Mouse (Mus musculus): ENCODE measurements at regions not wholly inside any gene's neighbourhood (a gene's known extent, or its start where the extent isn't known, plus 50 kb on each side); places are given as distances from the start of the nearest gene placed in this dataset.

DNA sequence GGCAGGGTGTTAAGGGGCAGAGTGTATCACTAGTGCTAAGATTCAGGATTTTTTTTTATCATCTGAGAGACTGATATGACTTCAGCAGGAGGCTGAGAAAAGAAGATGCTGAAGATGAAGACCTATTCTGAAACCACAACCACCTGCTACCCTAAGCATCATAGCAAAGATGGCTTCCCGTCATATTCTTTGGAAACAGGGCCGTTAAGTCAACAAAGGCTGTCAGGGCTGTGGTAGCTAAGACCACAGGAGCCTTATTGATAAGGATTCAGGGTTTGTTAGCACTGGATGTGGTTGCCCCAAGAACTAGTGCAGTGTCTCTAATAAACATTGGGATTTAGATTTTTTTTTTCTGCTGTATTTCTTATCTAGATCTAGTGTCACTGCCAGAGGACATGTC, 56.7 kb upstream of the Rasgrp1 start:
- no peak for DNase-seq

DNA sequence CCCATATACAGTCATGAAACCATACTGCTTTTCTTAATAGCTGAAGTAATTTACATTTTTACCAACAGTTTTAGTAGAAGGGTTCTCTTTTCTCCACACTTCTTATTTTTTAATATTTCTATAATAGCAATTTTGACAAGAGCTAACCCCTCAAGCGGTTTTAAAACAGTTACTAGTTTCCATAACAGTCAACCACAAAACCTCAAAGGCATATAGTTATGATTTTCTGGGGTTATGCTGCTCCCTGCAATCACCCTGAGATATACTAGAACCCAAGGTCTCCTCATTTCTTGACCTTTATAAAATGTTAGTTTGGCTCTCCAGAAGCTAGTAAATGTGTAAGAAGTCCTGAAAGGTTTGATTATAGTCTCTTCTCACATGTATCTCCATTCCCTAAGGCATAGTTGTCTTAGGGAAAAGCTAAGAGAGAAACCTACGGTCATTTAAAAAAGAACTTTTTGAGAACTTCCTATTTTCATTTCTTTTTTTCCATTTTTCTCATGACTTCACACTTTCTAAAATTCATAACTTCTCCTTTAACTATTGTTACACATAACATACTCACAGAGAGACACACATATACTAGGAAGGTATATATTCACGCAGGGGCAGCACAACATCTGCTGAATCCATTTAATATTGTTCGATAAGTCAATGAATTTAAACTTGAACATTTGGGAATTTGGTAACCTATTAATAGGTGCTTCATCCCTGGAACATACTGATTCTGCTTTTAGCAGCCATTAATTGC, 60.8 kb upstream of the Rasgrp1 start:
- DNase-seq: no peak

DNA sequence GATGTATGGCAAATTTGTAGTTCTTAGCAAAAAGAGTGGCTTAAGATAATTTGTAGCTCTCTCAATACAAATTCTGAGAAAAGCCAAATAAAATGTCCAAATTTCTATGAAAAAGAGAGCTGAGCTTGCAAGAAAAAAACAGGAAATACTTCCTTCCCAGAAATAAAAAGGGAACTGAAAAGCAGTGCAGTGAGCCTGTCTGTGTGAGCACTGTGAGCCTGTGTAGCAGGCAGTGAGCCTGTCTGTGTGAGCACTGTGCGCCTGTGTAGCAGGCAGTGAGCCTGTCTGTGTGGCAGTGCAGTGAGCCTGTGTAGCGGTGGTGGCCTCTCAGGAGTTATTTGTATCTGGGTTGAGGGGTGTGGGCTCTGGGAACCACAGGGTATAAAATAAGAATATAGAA, 62.7 kb upstream of the Rasgrp1 start:
- DNase-seq: no peak

DNA sequence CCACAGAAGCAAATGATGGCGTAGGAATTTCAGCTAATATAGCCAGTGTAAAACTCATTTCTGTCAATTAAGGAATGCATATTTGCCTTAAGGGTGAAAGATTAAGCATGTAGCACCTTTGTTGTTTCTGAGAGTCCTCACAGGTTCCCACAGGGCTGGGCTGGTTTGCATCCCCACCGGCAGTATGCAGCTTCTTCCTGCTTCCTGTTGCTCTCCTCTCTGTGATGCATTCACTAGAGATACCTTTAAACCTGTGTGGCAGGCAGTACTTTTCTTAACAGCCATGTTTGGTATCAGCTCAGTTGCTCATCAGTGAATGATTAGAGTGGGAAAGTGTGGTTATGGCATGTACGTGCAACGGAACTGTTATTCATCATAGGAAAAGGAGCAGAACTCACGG, 65.4 kb upstream of the Rasgrp1 start:
- no peak for DNase-seq

DNA sequence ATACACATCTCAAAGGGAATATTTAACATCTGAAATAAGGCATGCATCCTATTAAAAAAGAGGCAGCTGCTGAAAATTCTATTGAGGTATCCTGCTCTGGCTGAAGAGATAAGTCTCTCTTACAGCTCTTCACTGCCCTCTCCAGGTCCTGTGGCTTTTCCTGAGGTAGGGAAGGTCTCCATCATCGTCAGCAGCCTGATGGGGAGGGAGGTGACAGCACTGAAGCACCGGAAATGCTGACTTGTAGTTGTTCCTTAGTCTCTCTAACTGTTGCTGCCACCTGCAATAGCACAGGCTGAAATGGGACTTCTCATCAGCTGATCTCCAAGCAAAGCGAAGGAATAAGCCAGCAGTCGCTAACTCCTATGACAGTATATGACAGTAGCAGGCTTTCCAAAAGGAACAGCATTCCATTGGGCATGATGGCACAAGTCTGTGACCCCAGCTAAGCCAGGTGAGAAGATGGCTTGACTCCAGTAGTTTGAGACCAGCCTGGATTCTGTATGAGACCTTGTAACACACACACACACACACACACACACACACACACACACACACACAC, 69.3 kb upstream of the Rasgrp1 start:
- peak; percentile 7 for DNase-seq

DNA sequence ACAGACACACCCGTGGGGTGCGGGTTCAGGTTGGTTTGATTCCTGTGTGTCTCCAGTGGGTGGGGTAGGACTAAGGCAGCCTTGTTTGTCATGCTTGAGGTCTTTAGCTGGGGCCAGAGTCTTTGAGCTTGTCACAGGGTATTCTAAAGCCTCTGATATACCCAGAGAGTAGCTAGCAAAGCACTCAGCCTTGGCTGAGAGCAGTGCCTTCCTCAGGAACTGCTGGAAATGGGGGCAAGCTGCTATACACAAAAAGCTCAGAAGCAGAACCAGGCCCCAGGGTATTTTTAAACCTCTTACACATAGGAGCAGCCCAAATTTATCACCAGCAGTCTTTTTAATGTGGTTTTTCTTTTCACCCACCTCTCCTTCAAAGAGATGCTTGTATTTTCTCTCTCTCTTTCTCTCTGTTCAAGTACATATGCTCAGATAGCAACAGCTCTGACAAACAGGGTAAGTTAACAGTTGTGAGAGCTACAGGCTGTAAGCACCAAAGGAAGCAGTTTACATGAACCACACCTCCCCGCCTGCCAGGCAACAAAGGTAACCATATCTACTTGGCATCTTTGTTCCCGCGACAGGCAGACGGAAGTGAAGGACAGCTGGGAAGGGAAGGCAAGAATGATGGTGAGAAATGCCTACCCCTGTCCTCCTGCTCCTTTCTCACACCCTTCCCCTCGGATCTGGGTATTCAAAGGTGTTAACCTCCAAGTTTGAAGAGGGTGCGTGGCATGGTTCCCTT, 74.6 kb upstream of the Rasgrp1 start:
- no peak for DNase-seq

DNA sequence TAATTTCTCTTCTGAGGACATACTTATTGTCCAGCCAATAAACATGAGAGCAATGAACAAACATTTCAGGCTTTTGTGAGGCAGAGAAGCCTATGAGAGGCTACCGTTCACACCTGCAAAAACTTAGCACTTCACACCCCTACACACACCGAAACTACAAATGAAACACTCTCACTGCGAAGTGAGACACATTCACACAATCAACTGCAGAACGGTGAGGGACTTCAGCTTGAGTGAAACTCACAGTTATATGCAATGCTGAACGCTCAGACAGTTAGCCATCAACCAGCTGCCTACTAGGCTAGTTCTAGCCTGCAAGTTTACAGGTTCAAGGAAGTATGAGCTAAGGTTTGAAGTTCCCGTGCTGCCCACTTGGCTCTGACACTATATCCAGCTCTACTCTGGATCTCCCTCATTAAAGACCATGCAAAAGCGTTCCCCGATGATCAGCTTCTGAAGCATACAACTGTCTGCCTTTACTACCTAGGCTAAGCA, 75.4 kb upstream of the Rasgrp1 start:
- DNase-seq: no peak

DNA sequence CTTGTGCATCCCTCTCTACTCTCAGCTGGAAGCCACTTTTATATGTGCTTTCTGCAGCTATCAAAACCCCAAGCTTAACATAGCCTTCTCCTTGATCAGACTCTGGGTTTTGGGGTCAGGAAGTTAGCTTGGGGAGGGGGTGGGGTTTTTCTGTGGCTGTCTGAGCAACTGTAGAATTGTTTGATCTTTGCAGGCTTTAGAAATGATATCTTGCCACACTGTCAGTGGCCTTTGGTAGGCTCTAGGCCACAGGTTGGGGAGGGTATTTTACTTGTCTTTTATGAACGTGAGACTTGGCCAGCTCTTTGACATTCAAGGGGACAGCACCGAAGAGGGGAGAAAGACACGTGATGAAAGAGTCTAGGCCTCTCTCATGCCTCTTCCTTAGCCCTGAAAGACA, 75.9 kb upstream of the Rasgrp1 start:
- no peak for DNase-seq

DNA sequence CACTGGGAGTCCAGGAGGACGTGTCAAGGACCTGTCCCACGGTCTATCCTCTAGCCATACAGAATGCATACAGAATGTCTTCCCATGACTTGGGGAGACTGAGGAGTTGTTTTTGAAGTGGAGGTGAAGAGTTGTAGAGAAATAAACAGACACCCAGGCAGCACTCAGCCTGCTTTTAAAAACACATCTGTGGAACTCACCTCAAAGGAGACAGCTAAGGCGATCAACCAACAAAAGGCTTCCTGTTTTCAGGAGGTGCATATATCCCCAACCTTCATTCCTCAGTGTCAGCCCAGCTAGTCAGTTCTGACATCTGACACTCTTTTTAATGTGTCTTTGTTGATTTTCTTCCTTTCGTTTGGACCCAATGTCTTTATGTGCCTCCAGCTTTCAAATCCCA, 78.6 kb upstream of the Rasgrp1 start:
- no peak for DNase-seq

DNA sequence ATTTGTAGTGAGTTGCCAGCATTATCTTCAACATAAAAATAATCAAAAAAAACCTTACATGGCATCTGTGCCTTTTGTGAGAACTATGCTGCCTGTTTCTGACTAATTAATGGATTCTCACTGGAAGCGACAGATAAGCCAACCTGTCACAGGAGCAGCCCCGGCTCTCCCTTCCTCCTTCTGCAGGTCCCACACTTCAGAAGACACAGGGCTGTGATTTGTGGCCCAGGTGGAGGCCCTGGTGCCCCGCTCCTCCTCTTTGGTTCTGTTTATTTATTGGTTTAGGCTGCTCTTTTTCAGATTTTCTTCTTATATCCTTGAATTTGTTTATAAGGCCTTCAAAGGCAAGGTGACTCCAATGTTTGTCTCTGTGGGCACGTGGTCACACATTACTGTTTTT, 80.0 kb upstream of the Rasgrp1 start:
- DNase-seq: no peak

DNA sequence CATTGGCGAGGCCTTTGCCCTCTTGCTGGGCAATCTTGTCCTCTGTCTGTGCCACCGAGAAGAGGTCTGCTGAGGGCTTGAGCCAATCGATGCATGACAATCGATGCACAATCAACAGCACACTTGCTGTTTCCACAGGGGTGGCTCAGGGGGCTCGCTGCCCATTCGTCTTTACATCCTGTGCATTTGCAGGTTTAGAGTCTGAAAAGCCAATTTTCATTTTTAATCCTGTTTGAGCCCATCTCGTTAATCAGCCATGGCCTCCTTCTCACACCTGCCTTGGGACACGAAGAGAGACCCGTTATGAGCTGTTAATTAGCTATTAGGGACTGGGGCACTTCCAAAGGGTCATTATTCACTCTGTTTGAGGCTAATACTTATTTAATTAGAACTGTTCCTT, 86.4 kb upstream of the Rasgrp1 start:
- DNase-seq: no peak

DNA sequence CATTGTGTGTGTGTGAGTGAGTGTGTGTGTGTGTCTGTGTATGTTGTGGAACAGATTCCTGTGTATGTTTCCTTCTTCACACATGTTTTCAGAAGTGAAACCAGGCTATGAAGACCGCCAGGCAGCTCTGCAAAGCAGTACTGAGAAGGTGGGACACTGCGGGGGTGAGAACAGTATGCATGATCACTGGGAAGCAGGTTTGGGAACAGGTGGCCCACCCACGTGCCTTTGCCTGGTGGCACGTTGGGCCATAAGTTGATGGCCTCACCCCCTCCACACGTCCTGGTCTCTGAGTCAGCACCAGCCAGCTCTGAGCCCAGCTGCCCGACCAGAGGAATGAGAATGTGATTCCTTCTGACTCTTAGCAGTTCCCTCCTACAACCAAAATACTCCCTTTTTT, 89.2 kb upstream of the Rasgrp1 start:
- DNase-seq: no peak

DNA sequence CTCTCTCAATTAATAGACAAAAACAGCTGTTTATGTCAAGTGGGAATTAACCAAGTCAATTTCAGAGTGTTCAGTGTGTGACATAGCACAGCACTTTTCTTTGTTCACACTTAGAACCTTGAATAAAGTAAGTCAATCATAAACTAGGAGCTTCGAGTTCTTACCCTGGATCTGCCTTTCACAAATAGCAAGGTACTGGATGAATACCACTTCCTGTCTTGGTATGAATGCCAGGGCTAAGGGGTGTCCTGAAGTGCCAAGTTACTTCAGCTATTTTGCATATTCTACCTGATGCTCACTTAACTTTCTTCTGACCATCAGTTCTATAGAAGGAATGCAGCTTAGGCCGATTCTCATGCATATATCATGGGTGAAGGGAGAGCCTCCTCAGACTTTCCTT, 90.1 kb upstream of the Rasgrp1 start:
- DNase-seq: no peak

DNA sequence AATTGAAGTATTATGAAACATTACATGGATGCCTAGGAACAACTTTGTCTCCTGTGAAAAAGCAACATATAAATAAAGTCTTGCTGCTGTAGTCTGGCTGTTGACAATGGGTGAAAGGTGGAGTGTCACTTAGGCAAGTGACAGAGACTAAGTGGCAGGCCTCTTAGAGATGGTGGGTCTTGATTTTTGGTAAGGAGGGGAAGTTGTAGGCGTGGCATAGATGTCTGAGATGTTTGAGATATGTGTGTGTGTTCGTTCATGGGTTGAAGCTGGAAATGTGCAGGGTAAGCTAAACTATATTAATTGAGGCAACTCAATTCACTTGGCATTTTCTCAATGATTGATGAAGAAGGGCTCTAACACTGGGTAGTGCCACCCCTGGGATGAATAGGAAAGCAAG, 90.7 kb upstream of the Rasgrp1 start:
- DNase-seq: no peak

DNA sequence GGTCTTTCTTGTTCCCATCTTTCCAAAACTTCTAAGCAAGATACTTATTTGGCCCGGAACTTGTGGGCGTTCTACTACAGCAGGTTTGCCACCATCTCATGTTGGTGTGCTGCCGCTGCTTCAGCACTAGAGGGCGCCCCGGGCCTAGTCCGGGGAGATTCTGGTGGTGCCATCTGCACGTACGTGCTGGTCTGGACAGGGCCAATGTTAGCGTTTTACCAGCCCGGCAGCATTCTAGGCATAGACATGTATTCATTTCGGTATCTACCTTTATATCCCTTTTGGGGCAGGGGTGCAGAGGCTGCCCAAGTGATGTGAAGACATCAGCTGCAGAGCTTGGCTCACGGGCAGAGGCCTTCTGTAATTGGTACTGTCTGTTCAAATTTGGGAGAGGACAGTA, 95.3 kb upstream of the Rasgrp1 start:
- no peak for DNase-seq

DNA sequence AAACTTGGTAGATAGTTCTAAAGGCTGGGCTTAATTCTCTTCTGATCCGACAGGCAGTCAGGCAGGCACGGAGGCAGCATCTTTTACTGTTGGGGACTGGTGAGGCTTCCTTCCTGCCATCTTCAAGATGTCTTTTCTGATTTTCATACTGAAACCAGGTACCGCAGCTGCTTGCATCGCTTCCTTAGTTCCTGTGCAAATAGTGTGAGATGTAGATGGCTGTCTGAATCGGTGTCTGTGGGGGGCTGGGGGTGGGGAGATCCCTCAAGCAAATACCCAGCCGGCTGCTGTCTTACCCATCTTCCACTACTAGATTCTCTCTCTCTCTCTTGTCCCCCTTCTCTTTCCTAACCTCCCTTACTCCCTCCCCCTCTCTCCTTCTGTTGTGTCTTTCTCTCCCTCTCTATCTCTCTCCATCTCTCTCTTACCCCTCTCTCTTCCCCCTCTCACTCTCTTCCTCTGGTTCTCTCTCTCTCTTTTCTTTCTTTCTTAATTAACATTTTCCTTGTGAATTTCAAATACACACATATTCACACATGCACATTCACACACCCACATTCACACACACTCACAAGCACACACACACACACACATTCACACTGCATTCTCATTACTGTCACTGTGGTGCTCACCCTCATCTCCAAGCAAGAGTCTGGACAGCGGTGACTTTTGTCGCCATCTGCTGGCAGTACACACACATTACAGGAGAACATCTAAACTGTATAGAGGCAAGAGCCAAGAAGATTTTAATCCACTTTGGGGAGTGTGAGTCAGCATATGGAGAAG, 96.0 kb upstream of the Rasgrp1 start:
- DNase-seq: peak; percentile 70

DNA sequence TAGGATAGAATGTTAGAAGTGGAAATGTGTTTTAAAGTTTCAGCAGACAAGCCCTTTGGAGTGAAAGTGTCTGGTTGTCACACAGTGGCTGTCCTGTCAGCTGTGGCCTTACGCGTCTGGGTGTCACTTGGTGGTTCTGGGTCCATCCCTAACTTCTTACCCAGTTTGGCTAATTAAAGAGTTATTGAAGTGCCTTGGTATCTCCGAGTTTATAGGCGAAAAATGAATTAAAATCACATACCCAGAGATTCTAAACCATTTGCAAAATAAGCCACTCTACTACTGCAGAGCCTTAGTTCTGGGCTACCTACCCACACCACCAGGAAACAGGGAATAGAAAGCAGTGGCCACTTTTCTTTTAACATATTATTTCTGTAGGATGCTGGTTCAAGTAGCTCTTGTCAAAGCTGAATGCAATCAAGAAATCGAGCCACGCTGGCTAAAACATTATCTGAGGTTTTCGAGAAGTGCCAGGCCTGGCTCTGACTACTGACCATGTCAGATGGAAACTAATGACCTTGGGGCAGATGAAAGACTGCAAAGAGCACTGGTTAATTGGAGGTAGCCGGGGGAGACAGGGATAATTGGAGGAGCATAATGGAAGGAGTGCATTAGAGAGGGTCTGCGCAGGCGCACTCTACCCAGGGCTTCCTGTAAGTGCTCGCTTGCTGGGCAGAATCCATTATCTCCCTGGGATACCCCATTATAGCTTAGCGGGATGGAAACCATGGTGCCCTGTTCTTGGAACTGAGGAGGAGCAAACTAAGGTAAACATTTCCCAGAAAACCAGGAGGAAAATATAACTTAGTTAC, 96.8 kb upstream of the Rasgrp1 start:
- DNase-seq: no peak

DNA sequence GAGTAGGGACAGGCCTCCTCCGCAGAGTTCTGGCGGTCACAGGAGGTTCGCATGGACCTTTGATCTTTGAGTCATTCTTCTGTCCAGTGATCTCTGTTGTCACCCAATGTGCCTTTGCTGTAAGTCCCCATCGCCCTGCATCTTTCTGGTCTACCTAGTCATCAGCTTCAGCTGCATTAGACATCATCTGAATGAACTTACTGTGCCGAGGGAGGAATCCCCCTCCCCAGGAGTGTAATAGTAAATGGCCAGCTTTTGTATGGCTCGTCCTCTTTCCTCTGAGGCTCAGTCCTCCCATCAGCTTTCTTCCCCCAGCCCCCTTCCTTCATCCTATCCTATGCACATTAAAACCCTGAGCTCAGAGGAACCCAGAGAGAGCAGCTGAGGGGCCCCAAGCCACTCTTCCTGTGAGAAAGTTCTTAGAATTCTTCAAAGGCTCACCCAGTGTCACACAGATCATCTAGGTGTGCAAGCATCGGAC, 98.0 kb upstream of the Rasgrp1 start:
- no peak for DNase-seq

DNA sequence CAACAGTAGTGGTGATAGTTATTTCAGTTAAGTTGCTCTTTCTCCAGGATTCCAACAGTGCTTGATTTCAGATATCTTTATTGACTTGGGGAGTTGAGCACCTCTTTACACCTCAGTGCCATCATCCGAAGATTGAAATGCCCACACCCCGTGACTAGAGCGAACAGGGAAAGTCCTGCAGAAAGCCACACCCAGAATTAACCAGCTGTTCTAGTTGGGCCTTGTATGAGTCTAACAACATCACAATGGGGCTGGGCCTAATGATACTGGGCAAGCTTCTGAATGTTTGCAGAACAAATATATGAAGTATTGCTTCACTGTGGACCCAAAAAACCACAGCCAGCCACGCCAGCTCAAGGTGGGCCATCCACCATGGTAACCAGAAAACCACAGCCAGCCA, 100.1 kb upstream of the Rasgrp1 start:
- DNase-seq: no peak

DNA sequence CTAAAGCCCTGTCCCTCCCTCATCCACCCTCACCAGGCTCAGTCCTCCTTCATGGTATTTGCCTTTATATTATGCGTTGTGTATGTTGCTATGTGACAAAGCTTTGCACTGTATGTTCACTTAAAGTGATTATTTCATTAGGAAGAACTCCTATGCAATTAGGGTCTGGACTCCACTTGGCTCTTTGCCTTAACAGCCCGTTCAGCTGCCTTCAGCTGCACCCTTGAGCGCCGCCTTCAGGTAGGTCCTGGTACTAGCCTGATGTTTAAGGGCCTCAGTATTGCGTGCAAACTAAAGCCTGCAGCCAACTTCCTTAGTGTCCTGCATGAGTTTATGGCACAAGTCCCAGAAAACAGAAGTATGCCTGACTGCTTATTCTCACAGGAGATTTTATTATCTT, 101.9 kb upstream of the Rasgrp1 start:
- DNase-seq: peak; percentile 43

DNA sequence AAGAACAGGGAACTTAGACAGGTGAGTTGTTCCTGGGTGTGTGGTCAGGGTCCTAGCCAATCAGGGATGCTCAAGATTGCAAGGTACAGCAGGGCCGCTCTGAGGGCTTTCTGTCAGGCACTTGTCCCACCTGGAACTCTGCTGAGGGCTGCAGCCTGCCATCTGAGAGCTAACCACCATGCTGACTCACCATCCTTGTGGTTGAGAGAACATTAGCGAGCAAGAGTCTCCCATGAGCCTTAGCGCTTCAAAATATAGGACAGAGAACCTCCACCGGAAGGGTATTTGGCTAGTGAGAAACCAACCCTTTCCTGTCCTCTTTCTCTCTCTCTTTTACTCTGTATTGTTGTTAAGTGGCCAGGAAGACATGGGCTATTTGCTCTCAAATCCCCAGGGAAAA, 104.1 kb upstream of the Rasgrp1 start:
- no peak for DNase-seq

DNA sequence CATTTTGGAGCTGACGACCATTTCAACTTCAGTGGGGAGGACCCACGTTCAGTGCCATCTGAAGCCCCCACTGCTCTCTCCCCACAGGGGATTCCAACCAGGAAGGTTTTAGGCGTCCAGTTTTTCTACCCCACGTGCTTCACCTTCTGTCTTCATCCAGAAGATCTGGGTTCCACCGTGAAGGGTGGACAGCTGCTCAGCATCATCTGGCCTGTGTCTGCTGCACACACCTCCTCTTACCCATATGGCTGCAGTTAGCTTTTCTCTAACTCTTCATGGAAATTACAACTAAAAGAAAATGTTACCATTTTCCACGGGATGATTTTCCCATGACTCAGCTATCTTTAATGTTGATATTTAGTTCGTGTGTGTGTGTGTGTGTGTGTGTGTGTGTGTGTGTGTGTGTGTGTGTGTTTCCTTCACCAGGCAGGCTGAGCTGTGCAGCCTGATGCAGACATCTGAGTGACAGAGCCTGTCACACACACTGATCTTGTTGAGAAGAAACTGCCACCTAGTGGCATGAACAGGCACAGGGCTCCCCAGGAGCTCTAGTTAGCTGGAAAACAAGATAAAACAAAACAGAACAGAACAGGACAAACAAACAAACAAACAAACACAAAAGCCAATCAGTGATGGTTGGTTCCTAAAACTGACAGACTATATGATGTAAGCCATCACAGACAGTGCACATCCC, 107.5 kb upstream of the Rasgrp1 start:
- DNase-seq: peak; percentile 36
